Mouse (Mus musculus) thymus, adult 2 months (tissue): ENCODE results near the gene Phc2. TPM values are rescaled to one million over a fixed set of nuclear protein-coding genes. Genes with fewer than 3 reads are reported as not detected.

Experiments
- DNase-seq: peaks from one replicate; pipeline ENCODE4 v3.0.0; 2021
- H3K27ac ChIP-seq: fragments of 200-500 bp; 2 replicates; pipeline ENCODE4 v1.5.1; 2012; ENCODE audit warnings: low read length, control low read depth; ENCODE audit not compliant: control insufficient read depth, insufficient read depth
- H3K27me3 ChIP-seq: fragments of 200-500 bp; 2 replicates; pipeline ENCODE4 v1.6.1; 2012; ENCODE audit warnings: mild to moderate bottlenecking, low read length, moderate library complexity, mixed read lengths; ENCODE audit not compliant: control insufficient read depth, insufficient read depth
- H3K36me3 ChIP-seq: fragments of 200-500 bp; 2 replicates; pipeline ENCODE4 v1.6.1; 2012; ENCODE audit warnings: mild to moderate bottlenecking, low read length, moderate library complexity; ENCODE audit not compliant: control insufficient read depth, insufficient read depth
- H3K4me1 ChIP-seq: fragments of 200-500 bp; replicated peaks from 2 replicates; pipeline ENCODE4 v1.6.1; 2012; ENCODE audit warnings: low read length; ENCODE audit not compliant: control insufficient read depth, insufficient read depth
- H3K4me3 ChIP-seq: fragments of 200-500 bp; 2 replicates; pipeline ENCODE4 v1.5.1; 2012; ENCODE audit warnings: mild to moderate bottlenecking, low read length, control low read depth, moderate library complexity; ENCODE audit not compliant: control insufficient read depth, insufficient read depth
- CTCF ChIP-seq: fragments of 200-500 bp; IDR thresholded peaks from 2 replicates; pipeline ENCODE4 v1.5.1; 2012; ENCODE audit warnings: mild to moderate bottlenecking, control low read depth, low read length, moderate library complexity, borderline replicate concordance; ENCODE audit not compliant: control insufficient read depth, poor library complexity, insufficient read depth; ENCODE audit errors: extremely low read depth
- POLR2A ChIP-seq: fragments of 200-500 bp; IDR thresholded peaks from 2 replicates; pipeline ENCODE4 v1.6.1; 2012; ENCODE audit warnings: mild to moderate bottlenecking, low read length, control low read depth, moderate library complexity; ENCODE audit not compliant: control insufficient read depth, poor library complexity, insufficient read depth; ENCODE audit errors: extremely low read depth
- WGBS: fragments of 180-500 bp; shearing (Covaris S2); methylation state at CpG from one replicate; pipeline ENCODE4 v1.1.7; 2018; 5-methylcytosine and 5-hydroxymethylcytosine counted together
- polyA plus RNA-seq: library from polyadenylated mRNA; depleted of rRNA; stranded (reverse); fragments of >200 nt; gene quantifications from 2 replicates; pipeline ENCODE4 v1.2.3, GENCODE M21; 2012

The Phc2 gene
- polyA plus RNA-seq, 1 experiment, result 139 TPM

- no peak overlapping the region for H3K4me3 ChIP-seq
- H3K27me3 ChIP-seq, result no peaks in the 10 kb centered on the region
- H3K27ac ChIP-seq, result no peak overlapping the region
- peaks cover 28% of the 10 kb centered on the region for H3K4me1 ChIP-seq
- no peaks in the 10 kb centered on the region for H3K36me3 ChIP-seq
- no peak for TF ChIP-seq CTCF
- TF ChIP-seq POLR2A, result no peak
- DNase-seq, result no peak
- 82% methylated on average over 6 of the region's 6 CpGs for WGBS
These were observed 58.4 kb downstream of the Phc2 start for GRCm38 (mm10) chr4:128712941-128713340.

GRCm38 (mm10) chr4:128715241-128716204, 61.0 kb downstream of the Phc2 start:
- DNase-seq, result peak; percentile 42
- H3K4me3 ChIP-seq, result no peak overlapping the region
- 40% methylated on average over 14 of the region's 14 CpGs for WGBS
- H3K27me3 ChIP-seq, result no peaks in the 10 kb centered on the region
- no peaks in the 10 kb centered on the region for H3K36me3 ChIP-seq
- peaks cover 28% of the 10 kb centered on the region for H3K4me1 ChIP-seq
- TF ChIP-seq POLR2A, result no peak
- no peak for TF ChIP-seq CTCF
- H3K27ac ChIP-seq, result no peak overlapping the region; the same call in 1 of the 2 replicates

DNA sequence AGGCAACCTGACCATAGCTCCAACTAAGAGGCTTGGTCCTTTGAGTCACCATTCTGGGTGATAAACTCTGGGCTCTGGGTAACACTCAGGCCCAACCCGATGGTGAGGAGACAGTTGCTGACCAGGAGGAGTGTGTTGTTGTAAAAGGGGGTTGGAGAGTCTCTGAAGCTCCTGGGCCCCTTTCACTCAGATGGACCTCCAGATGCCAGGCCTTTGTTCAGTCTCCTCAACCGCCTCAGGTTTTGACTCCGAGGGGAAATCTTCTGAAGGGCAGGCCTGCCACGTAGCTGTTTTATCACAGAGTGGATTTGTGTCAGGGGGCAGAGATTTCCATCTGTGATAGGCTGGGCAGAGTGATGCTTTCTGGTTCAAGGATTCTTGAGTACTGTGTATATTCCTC, 61.8 kb downstream of the Phc2 start:
- H3K4me1 ChIP-seq, result peaks cover 26% of the 10 kb centered on the region
- no peak overlapping the region for H3K4me3 ChIP-seq
- no peaks in the 10 kb centered on the region for H3K36me3 ChIP-seq
- no peaks in the 10 kb centered on the region for H3K27me3 ChIP-seq
- TF ChIP-seq POLR2A (no peak), CTCF (no peak)
- no peak overlapping the region for H3K27ac ChIP-seq
- no peak for DNase-seq
- WGBS, result 86% methylated on average over 4 of the region's 4 CpGs

- H3K27ac ChIP-seq, result no peak overlapping the region
- H3K36me3 ChIP-seq, result no peaks in the 10 kb centered on the region
- no peak for DNase-seq
- 94% methylated on average over 9 of the region's 9 CpGs for WGBS
- no peak overlapping the region for H3K4me3 ChIP-seq
- no peaks in the 10 kb centered on the region for H3K27me3 ChIP-seq
- TF ChIP-seq CTCF, result no peak
- peaks cover 26% of the 10 kb centered on the region for H3K4me1 ChIP-seq
These were observed 62.2 kb downstream of the Phc2 start for GRCm38 (mm10) chr4:128716731-128717130.

DNA sequence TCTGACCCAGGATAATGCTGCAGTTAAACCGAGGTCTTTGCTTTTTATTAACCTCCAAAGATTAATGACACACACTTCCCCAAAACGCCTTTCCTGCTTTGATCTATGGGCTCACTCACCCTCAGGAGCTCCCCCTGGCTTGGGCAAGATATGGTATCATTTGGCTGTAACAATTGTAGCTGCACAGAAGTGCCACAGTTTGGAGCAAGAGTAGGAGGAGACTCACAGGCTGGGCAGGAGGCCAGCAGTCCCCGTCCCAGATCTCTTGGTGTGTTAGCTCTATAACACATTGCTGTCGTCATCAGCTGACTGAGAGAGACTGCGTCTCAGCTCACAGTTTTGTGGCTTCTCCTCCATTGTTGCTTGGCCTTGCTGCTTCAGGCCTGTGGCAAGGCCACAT, 65.6 kb downstream of the Phc2 start:
- H3K4me3 ChIP-seq, result no peak overlapping the region
- H3K36me3 ChIP-seq, result no peaks in the 10 kb centered on the region
- DNase-seq, result no peak
- H3K4me1 ChIP-seq, result peaks cover 12% of the 10 kb centered on the region
- TF ChIP-seq POLR2A (no peak), CTCF (no peak)
- H3K27me3 ChIP-seq, result no peaks in the 10 kb centered on the region
- 28% methylated on average over 5 of the region's 5 CpGs for WGBS
- no peak overlapping the region for H3K27ac ChIP-seq

- peaks cover 2% of the 10 kb centered on the region for H3K4me1 ChIP-seq
- 92% methylated on average over 9 of the region's 9 CpGs for WGBS
- DNase-seq, result no peak
- no peaks in the 10 kb centered on the region for H3K27me3 ChIP-seq
- H3K36me3 ChIP-seq, result no peaks in the 10 kb centered on the region
- no peak overlapping the region for H3K4me3 ChIP-seq
- TF ChIP-seq CTCF (no peak), POLR2A (no peak)
- H3K27ac ChIP-seq, result no peak overlapping the region
These were observed 66.7 kb downstream of the Phc2 start for GRCm38 (mm10) chr4:128721061-128721648.

- H3K27me3 ChIP-seq, result no peaks in the 10 kb centered on the region
- DNase-seq, result no peak
- peaks cover under 1% of the 10 kb centered on the region for H3K4me1 ChIP-seq
- H3K4me3 ChIP-seq, result no peak overlapping the region
- 92% methylated on average over 4 of the region's 4 CpGs for WGBS
- TF ChIP-seq POLR2A, result no peak
- no peak for TF ChIP-seq CTCF
- H3K27ac ChIP-seq, result no peak overlapping the region
- H3K36me3 ChIP-seq, result no peaks in the 10 kb centered on the region
These were observed 67.3 kb downstream of the Phc2 start for GRCm38 (mm10) chr4:128721761-128722160.
